Comparison of ENCODE assay signal across 8 mouse cellular contexts in the genomic region with DNA sequence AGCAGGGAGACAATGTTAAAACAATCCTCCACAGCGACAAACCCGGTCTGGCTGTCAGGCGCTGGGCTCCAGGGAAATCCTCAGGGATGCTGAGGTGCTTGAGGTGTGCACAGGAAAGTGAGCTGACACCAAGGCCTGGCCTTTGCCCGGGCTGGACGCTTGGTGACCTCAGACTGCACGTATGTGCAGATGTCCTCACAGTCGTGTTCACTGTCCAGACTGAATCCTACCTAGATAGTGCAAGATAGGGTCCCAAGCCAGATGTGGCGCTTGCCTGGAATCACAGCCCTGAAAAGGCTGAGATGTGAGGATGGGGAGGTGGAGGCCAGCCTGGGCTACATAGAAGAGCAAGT. TPM values are rescaled to one million over a fixed set of nuclear protein-coding genes. Genes with fewer than 3 reads are reported as not detected.
DNase-seq lines count a peak whose midpoint lies in the region; ATAC-seq and TF ChIP-seq lines count a peak whose summit lies in the region.

No protein-coding gene starts in this region.

- peak overlapping the region; percentile 76 for H3K4me3 ChIP-seq in heart, embryonic 13.5 days
- peak overlapping the region; percentile 99 for H3K4me3 ChIP-seq in G1E (ENCODE audit: low read depth, low read length)
- H3K4me3 ChIP-seq in hindbrain, embryonic 11.5 days (ENCODE audit: low read depth, low read length): peak overlapping the region; percentile 82
- H3K4me3 ChIP-seq in midbrain, embryonic 10.5 days: peak overlapping the region; percentile 84

- WGBS in heart, embryonic 13.5 days: 2% methylated on average over 8 of the region's 8 CpGs
- WGBS in hindbrain, embryonic 11.5 days: 3% methylated on average over 8 of the region's 8 CpGs
- 3% methylated on average over 8 of the region's 8 CpGs for WGBS in midbrain, embryonic 10.5 days

- no peak for DNase-seq in heart, postnatal 4 days
- no peak for DNase-seq in G1E (ENCODE audit: low spot score)
- DNase-seq in hindbrain, embryonic 11.5 days (ENCODE audit: low spot score): no peak
- no peak for DNase-seq in midbrain, embryonic 10.5 days (ENCODE audit: low spot score)
- DNase-seq in frontal cortex, adult 2 months (ENCODE audit: extremely low spot score in 1 of 2, low spot score in 1 of 2): no peak
- DNase-seq in right cerebral cortex, adult 18-20 months: no peak
- DNase-seq in gastrocnemius, postnatal 36 days: no peak

- peaks cover 22% of the 10 kb centered on the region for H3K4me1 ChIP-seq in heart, embryonic 13.5 days
- peaks cover 28% of the 10 kb centered on the region for H3K4me1 ChIP-seq in G1E (ENCODE audit: insufficient read depth, low read depth, low read length)
- H3K4me1 ChIP-seq in hindbrain, embryonic 11.5 days (replicated peaks; ENCODE audit: control insufficient read depth, insufficient read depth, low read length): no peaks in the 10 kb centered on the region
- peaks cover 36% of the 10 kb centered on the region for H3K4me1 ChIP-seq in midbrain, embryonic 10.5 days

- no peak for TF ChIP-seq CTCF in G1E (IDR thresholded peaks at IDR 0.05; ENCODE audit: low read depth, low read length)

- H3K9me3 ChIP-seq in heart, embryonic 13.5 days: no peaks in the 10 kb centered on the region
- no peaks in the 10 kb centered on the region for H3K9me3 ChIP-seq in G1E (replicated peaks)
- H3K9me3 ChIP-seq in hindbrain, embryonic 11.5 days (ENCODE audit: control insufficient read depth, low read length): no peaks in the 10 kb centered on the region
- H3K9me3 ChIP-seq in midbrain, embryonic 10.5 days (replicated peaks): no peaks in the 10 kb centered on the region

- intact Hi-C loops in gastrocnemius, postnatal 36 days (cut with DNase I): no loop called here

- peak overlapping the region; percentile 90 for H3K9ac ChIP-seq in heart, embryonic 13.5 days
- H3K9ac ChIP-seq in hindbrain, embryonic 11.5 days (ENCODE audit: low read depth, low read length): peak overlapping the region; percentile 92

- peak; percentile 12; the same call in 1 of the 2 replicates for ATAC-seq in heart, embryonic 13.5 days (ENCODE audit: extremely low read depth, insufficient number of reproducible peaks, low FRiP score, low TSS enrichment)
- ATAC-seq in G1E (ENCODE audit: extremely low read depth, insufficient number of reproducible peaks, low FRiP score, poor library complexity, severe bottlenecking): 0 out of 2 replicates have a peak, but pooled peaks have one; percentile 12
- peak; percentile 80 for ATAC-seq in hindbrain, embryonic 11.5 days (ENCODE audit: low FRiP score)

- H3K27ac ChIP-seq in heart, embryonic 13.5 days (replicated peaks): peak overlapping the region; percentile 97
- peak overlapping the region; percentile 77 for H3K27ac ChIP-seq in hindbrain, embryonic 11.5 days (ENCODE audit: low read depth, low read length)
- peak overlapping the region; percentile 95 for H3K27ac ChIP-seq in midbrain, embryonic 10.5 days (replicated peaks)

- peak overlapping the region; percentile 73 for H3K4me2 ChIP-seq in heart, embryonic 13.5 days
- peak overlapping the region; percentile 93 for H3K4me2 ChIP-seq in hindbrain, embryonic 11.5 days (replicated peaks; ENCODE audit: low read depth, low read length)

- no peaks in the 10 kb centered on the region for H3K36me3 ChIP-seq in heart, embryonic 13.5 days
- H3K36me3 ChIP-seq in G1E (replicated peaks): peaks cover 3% of the 10 kb centered on the region
- H3K36me3 ChIP-seq in hindbrain, embryonic 11.5 days (ENCODE audit: control insufficient read depth, insufficient read depth, low read length): no peaks in the 10 kb centered on the region
- H3K36me3 ChIP-seq in midbrain, embryonic 10.5 days: no peaks in the 10 kb centered on the region

- no peaks in the 10 kb centered on the region for H3K27me3 ChIP-seq in heart, embryonic 13.5 days (replicated peaks)
- H3K27me3 ChIP-seq in G1E (ENCODE audit: insufficient read depth, low read length): no peaks in the 10 kb centered on the region
- H3K27me3 ChIP-seq in hindbrain, embryonic 11.5 days (ENCODE audit: control insufficient read depth, insufficient read depth, low read length): no peaks in the 10 kb centered on the region
- H3K27me3 ChIP-seq in midbrain, embryonic 10.5 days (ENCODE audit: low read depth, poor library complexity, severe bottlenecking): no peaks in the 10 kb centered on the region

RNA-seq across cellular contexts. Expression of a gene that starts 0.4 kb away (rescaled TPM):
- 61.6 and 73.3 TPM in 2 replicates for polyA plus RNA-seq in heart, embryonic 13.5 days (2015; fragmentation: Nextera tagmentation; extraction: Ambion mirVana)
- 10 to 100 TPM; 42.2 to 52.3 TPM for total RNA-seq in heart, postnatal 4 days (2021)
- 19.6 and 26.6 TPM in 2 replicates for total RNA-seq in G1E (2014; fragmentation: Nextera tagmentation)
- total RNA-seq in G1E (2017): 11.0 and 16.0 TPM in 2 replicates
- polyA plus RNA-seq in G1E (2012): 57.7 and 70.7 TPM in 2 replicates
- 38.8 and 44.3 TPM in 2 replicates for polyA plus RNA-seq in hindbrain, embryonic 11.5 days (2014; fragmentation: Nextera tagmentation; extraction: Ambion mirVana)
- polyA plus RNA-seq in midbrain, embryonic 10.5 days (2016; fragmentation: Nextera tagmentation; extraction: Ambion mirVana): 46.4 and 47.5 TPM in 2 replicates
- 38.8 and 39.8 TPM in 2 replicates for polyA plus RNA-seq in frontal cortex, adult 2 months (2012; rRNA removed)
- total RNA-seq in gastrocnemius, postnatal 36 days (2021): 10 to 100 TPM; 24.8 to 30.8 TPM

RNA-seq across cellular contexts. Expression of a gene that starts 21.7 kb away (rescaled TPM):
- polyA plus RNA-seq in heart, embryonic 13.5 days (2015; fragmentation: Nextera tagmentation; extraction: Ambion mirVana): 26.4 and 26.6 TPM in 2 replicates
- 10 to 100 TPM; 26.0 to 26.2 TPM for total RNA-seq in heart, postnatal 4 days (2021)
- 27.5 and 32.4 TPM in 2 replicates for total RNA-seq in G1E (2014; fragmentation: Nextera tagmentation)
- total RNA-seq in G1E (2017): 17.9 and 18.0 TPM in 2 replicates
- polyA plus RNA-seq in G1E (2012): 31.8 and 42.9 TPM in 2 replicates
- polyA plus RNA-seq in hindbrain, embryonic 11.5 days (2014; fragmentation: Nextera tagmentation; extraction: Ambion mirVana): 38.8 and 43.0 TPM in 2 replicates
- 32.9 and 36.1 TPM in 2 replicates for polyA plus RNA-seq in midbrain, embryonic 10.5 days (2016; fragmentation: Nextera tagmentation; extraction: Ambion mirVana)
- polyA plus RNA-seq in frontal cortex, adult 2 months (2012; rRNA removed): 28.7 and 31.9 TPM in 2 replicates
- total RNA-seq in gastrocnemius, postnatal 36 days (2021): 10 to 100 TPM; 13.4 to 15.1 TPM

Comparison
In these comparisons a context has a peak if more than half of its experiments do, and no peak if none do; other contexts are left out.
1. ATAC-seq: peak in every context shown above with its lines; median percentile 80 in hindbrain, embryonic 11.5 days; 12 in heart, embryonic 13.5 days; 12 in G1E.